ENCODE assay signal across 19 mouse cellular contexts in genomic region chr3:20142101-20142500, GRCm38 (mm10). TPM values are rescaled to one million over a fixed set of nuclear protein-coding genes. Genes with fewer than 3 reads are reported as not detected.
DNase-seq lines count a peak whose midpoint lies in the region; ATAC-seq and TF ChIP-seq lines count a peak whose summit lies in the region.
"Had no signal": no experiment of that assay in that cellular context is flagged by ENCODE, and none has a peak within 500 bp of the region (broad histone marks: within the 10 kb centered on the region; RNA-seq: fewer than 3 reads in every experiment).

No protein-coding gene starts in this region.

- H3K9me3 ChIP-seq in heart, embryonic 10.5 days: no peaks in the 10 kb centered on the region
- H3K9me3 ChIP-seq in heart, postnatal 0 days (replicated peaks; ENCODE audit: control insufficient read depth, low read length): no peaks in the 10 kb centered on the region
- H3K9me3 ChIP-seq in limb, embryonic 10.5 days (replicated peaks): no peaks in the 10 kb centered on the region
- H3K9me3 ChIP-seq: forebrain, embryonic 12.5 days had no signal

- H3K27me3 ChIP-seq in heart, embryonic 10.5 days (ENCODE audit: insufficient read depth, poor library complexity, severe bottlenecking): no peaks in the 10 kb centered on the region
- H3K27me3 ChIP-seq in heart, postnatal 0 days (ENCODE audit: control insufficient read depth, insufficient read depth, low read length): no peaks in the 10 kb centered on the region
- no peaks in the 10 kb centered on the region for H3K27me3 ChIP-seq in limb, embryonic 10.5 days (ENCODE audit: low read depth, poor library complexity, severe bottlenecking)
- H3K27me3 ChIP-seq: forebrain, embryonic 12.5 days had no signal

- no peak for ATAC-seq in heart, postnatal 0 days (ENCODE audit: insufficient read depth, low read depth)
- no peak for ATAC-seq in erythroblast, adult 5-6 weeks (replicated peaks; ENCODE audit: low FRiP score, poor library complexity, severe bottlenecking)
- no peak for ATAC-seq in megakaryocyte-erythroid progenitor cell, adult 5-6 weeks (replicated peaks; ENCODE audit: low FRiP score, low TSS enrichment, poor library complexity, severe bottlenecking)
- ATAC-seq: liver, postnatal 0 days; midbrain, embryonic 16.5 days had no signal

- peaks cover 60% of the 10 kb centered on the region for H3K36me3 ChIP-seq in heart, embryonic 10.5 days
- peaks cover 59% of the 10 kb centered on the region for H3K36me3 ChIP-seq in heart, postnatal 0 days (replicated peaks; ENCODE audit: control insufficient read depth, insufficient read depth, low read length)
- H3K36me3 ChIP-seq in limb, embryonic 10.5 days: peaks cover 11% of the 10 kb centered on the region
- H3K36me3 ChIP-seq: forebrain, embryonic 12.5 days had no signal

- peak overlapping the region; percentile 80 for H3K27ac ChIP-seq in heart, embryonic 10.5 days
- H3K27ac ChIP-seq in heart, postnatal 0 days (ENCODE audit: low read depth): peak overlapping the region; percentile 43; the same call in 1 of the 2 replicates
- H3K27ac ChIP-seq in limb, embryonic 10.5 days: peak overlapping the region; percentile 80
- H3K27ac ChIP-seq: forebrain, embryonic 12.5 days; gastrocnemius, adult 2 months; hindbrain, embryonic 14.5 days; stomach, postnatal 0 days had no signal

- no peak for TF ChIP-seq EP300 in heart, postnatal 0 days (IDR thresholded peaks at IDR 0.05; ENCODE audit: low read depth)

- DNase-seq in heart, embryonic 10.5 days (ENCODE audit: low spot score): no peak
- DNase-seq in heart, adult 18-20 months: no peak
- DNase-seq in heart, postnatal 0 days (ENCODE audit: low spot score): no peak
- DNase-seq in heart, adult 8-10 months (ENCODE audit: low spot score): no peak
- DNase-seq in limb, embryonic 10.5 days (ENCODE audit: low spot score): no peak
- peak; percentile 40 for DNase-seq in thymus, postnatal 4 days
- DNase-seq: cerebellum, adult 18-20 months; cerebellum, postnatal 36 days; gastrocnemius, adult 2 months; kidney, adult 18-20 months; kidney, postnatal 25 days; left cerebral cortex, postnatal 4 days; liver, postnatal 0 days had no signal

- no peak overlapping the region for H3K4me3 ChIP-seq in heart, embryonic 10.5 days
- no peak overlapping the region for H3K4me3 ChIP-seq in heart, postnatal 0 days (ENCODE audit: low read depth, low read length)
- no peak overlapping the region for H3K4me3 ChIP-seq in limb, embryonic 10.5 days
- H3K4me3 ChIP-seq: forebrain, embryonic 12.5 days; gastrocnemius, adult 2 months had no signal

- TF ChIP-seq CTCF in heart, postnatal 0 days (IDR thresholded peaks at IDR 0.05; ENCODE audit: low read depth): no peak

- no peak overlapping the region for H3K4me2 ChIP-seq in heart, postnatal 0 days (ENCODE audit: low read depth, low read length)
- H3K4me2 ChIP-seq: forebrain, embryonic 12.5 days; hindbrain, embryonic 14.5 days had no signal

- H3K4me1 ChIP-seq in heart, embryonic 10.5 days: peaks cover 46% of the 10 kb centered on the region
- peaks cover 32% of the 10 kb centered on the region for H3K4me1 ChIP-seq in heart, postnatal 0 days (ENCODE audit: control insufficient read depth, insufficient read depth)
- peaks cover 53% of the 10 kb centered on the region for H3K4me1 ChIP-seq in limb, embryonic 10.5 days

- 56% methylated on average over 2 of the region's 2 CpGs for WGBS in heart, embryonic 10.5 days
- WGBS in heart, postnatal 0 days: 44% methylated on average over 2 of the region's 2 CpGs
- WGBS in limb, embryonic 10.5 days: 76% methylated on average over 2 of the region's 2 CpGs

- H3K9ac ChIP-seq in heart, postnatal 0 days (replicated peaks; ENCODE audit: low read depth, low read length): no peak overlapping the region
- H3K9ac ChIP-seq: forebrain, embryonic 12.5 days; hindbrain, embryonic 14.5 days; liver, postnatal 0 days had no signal

RNA-seq across cellular contexts. Expression of gene Gyg, which starts 13.0 kb away (rescaled TPM):
- 444 and 807 TPM in 2 replicates for polyA plus RNA-seq in heart, embryonic 10.5 days (2016; fragmentation: Nextera tagmentation; extraction: Ambion mirVana)
- 100 to 1,000 TPM; 154 to 168 TPM for total RNA-seq in heart, adult 18-20 months (2021)
- total RNA-seq in heart, postnatal 0 days (2014; rRNA removed; ENCODE audit: low replicate concordance): 237 and 317 TPM in 2 replicates
- 338 and 340 TPM in 2 replicates for polyA plus RNA-seq in heart, postnatal 0 days (2015; fragmentation: Nextera tagmentation; extraction: Ambion mirVana)
- 100 to 1,000 TPM; 159 to 174 (median 169) TPM for total RNA-seq in heart, adult 8-10 months (2022)
- 43.1 and 44.2 TPM in 2 replicates for polyA plus RNA-seq in limb, embryonic 10.5 days (2016; fragmentation: Nextera tagmentation; extraction: Ambion mirVana)
- 42.5 and 48.1 TPM in 2 replicates for total RNA-seq in erythroblast, adult 5-6 weeks (2015; ENCODE audit: low replicate concordance)
- 13.7 and 15.5 TPM in 2 replicates for total RNA-seq in erythroblast, adult 5-6 weeks (2017; ENCODE audit: low replicate concordance)
- 45.3 and 59.7 TPM in 2 replicates for total RNA-seq in megakaryocyte-erythroid progenitor cell, adult 5-6 weeks (2014; fragmentation: Nextera tagmentation)
- total RNA-seq in megakaryocyte-erythroid progenitor cell, adult 5-6 weeks (2017): 19.5 and 26.3 TPM in 2 replicates
